Mouse (Mus musculus) 3134 (cell line): ENCODE results near the gene Fads1.
A peak's percentile ranks its signal among the peaks of the same experiment; 100 is the strongest.

ENCODE experiments used
- DNase-seq: peaks from one replicate; pipeline ENCODE4 v3.0.0-alpha.2; 2011; ENCODE audit warnings: low spot score; ENCODE audit not compliant: insufficient read length; ENCODE audit errors: extremely low read depth

Gene Fads1

GRCm38 (mm10) chr19:10174956-10175355, 7.7 kb upstream of the Fads1 start:
- DNase-seq = no peak

DNA sequence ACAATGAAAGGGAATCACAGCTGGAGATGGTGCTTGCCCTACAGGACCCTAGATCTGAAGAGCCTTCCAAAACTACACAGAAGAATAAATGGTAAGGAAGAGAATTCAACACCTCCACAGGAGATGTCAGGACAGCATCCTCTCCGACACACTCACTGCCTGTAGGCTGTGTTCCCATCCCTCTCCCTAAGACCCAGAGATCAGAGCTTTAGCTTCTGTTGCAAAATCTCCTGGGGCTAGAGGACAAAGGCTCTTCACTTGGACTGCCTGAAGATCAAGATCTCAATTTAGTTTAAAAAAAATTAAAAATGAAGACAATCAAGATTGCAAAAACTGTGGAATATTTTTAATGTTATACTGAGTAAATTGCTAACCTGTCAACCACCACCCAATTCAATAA, 6.2 kb upstream of the Fads1 start:
- DNase-seq = no peak

- DNase-seq = no peak
These were observed 5.7 kb upstream of the Fads1 start for GRCm38 (mm10) chr19:10176941-10177372.

GRCm38 (mm10) chr19:10181225-10181624, 1.5 kb upstream of the Fads1 start:
- no peak for DNase-seq

- no peak for DNase-seq
These were observed 546 bp upstream of the Fads1 start for GRCm38 (mm10) chr19:10182142-10182541.

- no peak for DNase-seq
These were observed 753 bp downstream of the Fads1 start for GRCm38 (mm10) chr19:10183299-10183983.

GRCm38 (mm10) chr19:10184096-10184495, 1.4 kb downstream of the Fads1 start:
- peak; percentile 72 for DNase-seq

- DNase-seq = no peak
These were observed 3.2 kb downstream of the Fads1 start for GRCm38 (mm10) chr19:10185876-10186275.

DNA sequence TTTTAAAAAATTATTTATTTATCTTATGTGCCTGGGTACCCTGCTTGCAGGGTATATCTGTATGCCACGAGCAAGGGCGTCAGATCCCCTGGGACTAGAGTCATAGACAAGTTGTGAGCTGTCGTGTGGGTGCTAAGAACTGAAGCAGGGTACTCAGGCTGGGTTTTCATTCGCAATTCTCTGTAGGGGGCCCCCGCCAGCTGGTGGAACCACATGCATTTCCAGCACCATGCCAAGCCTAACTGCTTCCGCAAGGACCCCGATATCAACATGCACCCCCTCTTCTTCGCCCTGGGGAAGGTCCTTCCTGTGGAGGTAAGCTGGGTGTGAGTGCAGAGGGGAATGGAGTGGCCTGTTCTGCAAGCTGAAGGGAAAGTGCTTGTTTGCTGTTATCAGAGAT, 3.9 kb downstream of the Fads1 start:
- DNase-seq = no peak

- no peak for DNase-seq
These were observed 5.7 kb downstream of the Fads1 start for GRCm38 (mm10) chr19:10188281-10188811.

GRCm38 (mm10) chr19:10189022-10189421, 6.3 kb downstream of the Fads1 start:
- no peak for DNase-seq

DNA sequence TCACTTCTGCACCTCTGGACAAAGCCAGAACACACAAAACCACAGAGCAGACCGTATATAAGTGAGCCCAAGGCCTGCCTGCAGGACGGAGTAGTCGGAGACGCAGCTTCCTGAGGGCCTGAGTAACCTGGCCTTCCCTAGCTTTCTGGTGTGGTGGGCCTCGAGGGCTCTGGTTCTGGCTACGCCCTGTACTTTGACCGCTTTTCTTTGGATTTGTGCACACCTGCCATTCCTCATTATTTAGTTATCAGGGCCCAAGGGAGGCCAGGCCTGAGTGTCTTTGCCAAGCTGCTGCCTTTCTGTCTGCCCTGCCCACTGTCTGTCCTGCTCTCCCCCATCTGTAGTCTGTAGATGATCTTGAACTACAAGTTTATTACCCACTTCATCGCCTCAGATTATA, 7.3 kb downstream of the Fads1 start:
- no peak for DNase-seq

DNA sequence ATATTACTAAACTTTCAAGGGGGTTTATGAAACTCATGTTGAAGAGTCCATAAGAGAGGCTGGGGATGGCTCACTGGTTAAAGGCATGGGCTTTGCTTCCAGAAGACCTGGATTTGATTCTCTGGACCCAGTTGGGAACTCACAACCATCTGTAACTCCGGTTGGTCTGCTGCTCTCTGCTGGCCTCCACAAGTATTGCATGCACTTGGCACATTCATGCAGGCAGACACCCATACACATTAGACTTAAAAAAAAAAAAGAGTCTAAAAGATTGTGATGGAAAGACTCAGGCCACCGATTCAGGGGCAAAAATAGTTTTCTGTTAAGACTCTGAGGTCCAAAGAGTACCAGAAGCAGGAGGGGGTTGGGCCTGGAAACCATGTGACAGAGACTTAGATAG, 8.1 kb downstream of the Fads1 start:
- no peak for DNase-seq

- no peak for DNase-seq
These were observed 8.6 kb downstream of the Fads1 start for GRCm38 (mm10) chr19:10191326-10191725.

GRCm38 (mm10) chr19:10194337-10194736, 11.6 kb downstream of the Fads1 start:
- DNase-seq = no peak

DNA sequence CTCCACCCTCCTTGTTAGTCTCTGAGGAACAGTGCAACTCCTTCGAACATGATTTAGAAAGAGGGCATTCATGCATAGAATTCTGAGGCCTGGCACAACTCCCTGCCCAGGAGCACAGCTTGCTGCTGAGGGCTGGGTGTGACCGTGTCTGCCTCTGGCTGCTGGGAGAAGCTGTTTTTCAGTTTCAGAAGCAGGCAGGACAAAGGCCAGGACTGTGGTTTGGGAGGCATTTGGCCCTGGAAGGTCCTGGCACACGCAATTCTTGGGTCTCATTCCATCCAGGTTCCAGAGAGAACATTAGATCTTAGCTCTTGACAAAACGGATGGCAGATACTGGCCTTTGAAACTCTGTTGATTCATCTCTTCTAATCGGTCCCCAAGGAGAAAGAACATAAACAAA, 12.6 kb downstream of the Fads1 start:
- DNase-seq = peak; percentile 67

DNA sequence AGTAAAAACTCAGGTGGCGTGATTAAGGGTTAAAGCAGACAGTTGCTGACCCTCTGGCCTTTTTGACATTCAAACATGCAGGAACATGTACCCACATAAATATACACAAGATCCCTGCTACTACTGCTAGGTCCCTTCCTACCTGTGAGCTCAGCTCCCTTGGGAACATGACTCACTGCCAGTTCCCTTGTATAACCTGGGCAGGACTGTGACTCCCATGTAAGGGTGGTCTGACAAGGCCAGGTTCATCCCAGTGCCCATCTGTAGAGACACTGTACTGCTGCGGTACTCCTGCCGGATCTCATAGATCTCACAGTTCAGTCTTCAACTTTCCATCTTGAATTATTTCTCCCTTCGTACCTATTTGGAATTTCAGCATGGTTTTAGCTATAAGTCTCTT, 14.4 kb downstream of the Fads1 start:
- no peak for DNase-seq

DNA sequence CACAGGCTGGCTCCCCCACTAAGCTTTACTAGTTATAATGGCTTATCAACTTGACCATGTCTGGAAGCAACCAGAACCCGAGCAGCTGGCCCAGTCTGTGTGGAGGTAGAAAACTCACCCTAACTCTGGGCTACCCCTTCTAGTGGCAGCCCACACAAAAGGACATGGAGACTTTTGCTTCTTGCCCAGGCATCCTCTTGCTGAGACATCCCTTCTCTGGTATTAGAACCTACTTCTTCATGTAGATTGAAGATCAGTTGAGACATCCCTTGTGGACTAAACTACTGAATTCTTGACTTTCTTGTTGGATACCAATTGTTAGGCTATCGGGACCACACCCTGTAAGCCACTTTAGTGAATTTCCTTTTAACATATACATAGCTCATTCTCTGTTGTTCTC, 15.6 kb downstream of the Fads1 start:
- DNase-seq = no peak

DNA sequence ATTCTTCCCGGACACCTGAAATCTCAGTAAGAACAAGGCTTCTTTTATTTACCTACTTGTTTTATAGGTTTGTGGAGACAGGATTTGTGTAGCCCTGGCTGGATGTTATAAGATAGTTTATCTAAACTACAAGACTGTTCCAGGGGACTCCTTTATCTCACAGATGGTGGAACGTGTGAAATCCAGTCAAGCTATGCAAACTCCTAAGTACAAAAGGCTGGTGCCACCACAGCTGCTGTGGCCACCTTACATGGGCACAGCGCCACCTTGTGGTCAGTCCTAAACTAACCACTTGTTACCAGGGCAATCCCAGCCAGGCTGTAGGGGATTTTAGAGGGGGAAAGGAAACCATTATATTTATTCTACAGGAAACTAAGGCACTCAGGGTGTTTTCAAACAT, 16.0 kb downstream of the Fads1 start:
- peak; percentile 42 for DNase-seq

- DNase-seq = no peak
These were observed 20.6 kb downstream of the Fads1 start for GRCm38 (mm10) chr19:10203146-10203847.

DNA sequence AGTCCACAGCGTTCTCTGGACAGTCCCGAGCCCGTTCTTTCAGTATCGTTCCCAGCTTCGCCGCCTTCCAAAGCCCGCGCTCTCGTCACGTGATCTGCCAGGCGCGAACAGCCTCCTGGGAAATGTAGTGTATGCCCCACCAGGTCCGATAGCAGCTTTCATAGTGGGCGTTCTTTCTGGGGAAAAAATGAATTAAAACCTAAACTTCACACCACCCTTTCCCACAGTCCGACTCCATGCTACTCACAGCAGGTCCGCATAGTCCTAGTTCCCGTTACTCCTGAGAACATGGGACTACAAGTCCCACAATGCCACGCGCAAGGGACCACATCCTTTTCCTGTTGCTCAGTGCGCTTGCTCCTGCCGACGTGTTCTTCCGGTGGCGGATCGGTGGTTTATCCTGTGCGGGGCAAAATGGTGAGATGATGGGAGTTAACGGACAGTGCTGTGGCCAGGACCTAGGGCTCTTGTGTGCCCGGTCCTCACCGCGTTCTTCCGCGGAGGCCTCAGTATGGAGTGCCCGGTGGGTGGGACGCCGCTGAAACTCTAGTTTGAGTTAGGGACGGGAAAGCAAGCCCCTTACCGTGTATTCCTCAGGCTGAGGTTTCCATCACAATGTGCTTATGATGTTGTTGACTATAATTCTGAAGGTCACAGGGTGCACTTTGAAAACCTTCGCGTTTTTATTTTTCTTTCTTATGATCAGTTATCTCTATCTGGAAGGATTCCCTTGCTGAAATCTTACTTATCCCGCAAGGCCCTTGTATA, 21.3 kb downstream of the Fads1 start, which contains the start of the genes Tmem258 and Fen1:
TSS of gene Tmem258 (plus strand) at position 167 of the 768 bp plus-strand sequence.
TSS of gene Fen1 (minus strand) at position 322 of the 768 bp plus-strand sequence.
- peak; percentile 85 for DNase-seq
